Mouse (Mus musculus) thymus, postnatal 14 days (tissue): Measurements from ENCODE around the gene Snd1.

Source experiments
- DNase-seq: peaks from one replicate; pipeline ENCODE4 v3.0.0; 2021

The Snd1 gene

DNA sequence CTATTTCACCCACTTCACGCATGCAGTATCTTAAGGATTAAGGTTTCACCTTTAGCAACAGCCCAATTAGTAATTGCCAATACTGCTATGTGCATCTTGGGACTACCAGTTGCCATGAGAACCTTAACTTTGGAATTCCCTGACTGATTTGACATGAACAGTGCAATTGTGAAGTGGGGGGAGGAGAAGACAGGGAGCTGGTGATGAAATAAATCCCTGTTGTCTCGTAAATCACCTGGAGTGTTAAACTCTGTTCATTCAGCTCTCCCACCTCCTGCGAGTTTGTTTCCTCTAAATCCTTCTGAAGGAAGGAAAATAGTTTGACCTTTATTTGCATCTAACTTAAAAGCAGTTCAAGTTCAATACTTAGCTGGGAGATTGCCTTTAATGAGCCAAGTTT, 286.8 kb downstream of the Snd1 start:
- no peak for DNase-seq

DNA sequence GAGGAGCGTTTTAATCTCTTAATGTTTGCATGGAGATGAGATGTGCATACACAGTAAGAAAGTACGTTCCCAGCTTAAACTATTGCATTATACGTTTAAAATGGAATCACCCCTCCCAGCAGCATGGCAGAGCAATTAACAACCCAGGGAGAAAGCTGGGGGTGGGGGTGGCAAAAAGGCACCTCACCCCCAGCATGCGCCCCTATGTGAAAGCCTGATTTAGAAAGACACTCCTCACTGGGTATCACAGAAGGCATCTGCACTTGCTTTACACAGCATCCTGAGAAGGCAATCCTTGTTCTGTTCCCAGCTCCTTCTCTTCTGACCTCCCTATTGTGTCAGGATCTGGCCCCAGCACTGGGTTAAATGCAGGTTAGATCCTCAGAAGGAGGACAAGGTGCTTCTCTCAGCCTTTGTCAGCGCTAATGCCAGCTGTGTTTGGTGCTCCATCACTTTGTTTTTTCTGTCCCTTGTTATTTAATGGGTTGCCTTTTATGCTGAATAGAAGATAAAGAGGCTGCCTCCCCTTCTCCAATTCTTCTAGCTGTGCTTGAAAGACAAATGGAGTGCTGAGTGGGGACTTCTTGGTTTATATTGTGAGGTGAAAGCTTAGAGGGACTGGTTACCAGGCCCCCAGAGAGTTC, 287.3 kb downstream of the Snd1 start:
- DNase-seq = no peak

DNA sequence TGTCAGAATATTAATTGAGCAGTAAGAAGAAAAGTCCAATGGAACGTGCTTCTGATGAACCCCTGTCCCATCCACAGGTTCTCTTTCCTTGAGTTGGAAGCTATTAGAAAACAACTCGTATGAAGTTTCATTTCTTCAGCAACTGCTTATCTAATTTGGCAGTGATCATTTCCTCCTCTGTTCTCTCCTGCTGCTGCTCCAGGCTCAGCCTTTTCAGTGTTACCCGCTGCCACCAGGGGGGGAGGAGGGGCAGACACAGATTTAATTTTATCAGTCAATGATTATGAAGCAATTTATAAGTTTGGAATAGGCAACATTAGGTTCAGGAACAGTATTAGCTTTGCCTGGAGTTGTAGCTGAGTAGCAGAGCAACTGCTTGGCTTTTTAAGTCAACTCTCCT, 291.7 kb downstream of the Snd1 start:
- no peak for DNase-seq

- DNase-seq = no peak
Observed at GRCm38 (mm10) chr6:28767891-28768481, 293.0 kb downstream of the Snd1 start.

DNA sequence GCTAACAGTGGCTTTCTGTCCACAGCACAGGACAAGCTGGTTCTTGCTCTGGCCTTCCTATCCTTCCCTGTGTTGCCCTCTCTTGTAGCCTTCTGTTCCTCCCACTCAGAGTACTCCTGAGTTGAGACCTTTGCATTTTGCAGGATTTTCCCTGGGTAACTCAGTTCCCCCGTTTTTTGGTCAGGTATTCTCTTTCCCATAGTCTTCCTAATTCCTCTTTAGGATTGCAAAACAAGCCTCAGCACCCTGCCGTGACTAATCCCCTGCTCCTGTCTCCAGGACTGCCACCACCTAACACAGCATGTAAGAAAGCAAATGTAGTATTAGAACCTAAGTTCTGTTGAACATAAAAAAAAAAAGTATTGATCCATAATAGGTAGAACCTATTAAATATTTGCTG, 296.4 kb downstream of the Snd1 start:
- DNase-seq = no peak

DNA sequence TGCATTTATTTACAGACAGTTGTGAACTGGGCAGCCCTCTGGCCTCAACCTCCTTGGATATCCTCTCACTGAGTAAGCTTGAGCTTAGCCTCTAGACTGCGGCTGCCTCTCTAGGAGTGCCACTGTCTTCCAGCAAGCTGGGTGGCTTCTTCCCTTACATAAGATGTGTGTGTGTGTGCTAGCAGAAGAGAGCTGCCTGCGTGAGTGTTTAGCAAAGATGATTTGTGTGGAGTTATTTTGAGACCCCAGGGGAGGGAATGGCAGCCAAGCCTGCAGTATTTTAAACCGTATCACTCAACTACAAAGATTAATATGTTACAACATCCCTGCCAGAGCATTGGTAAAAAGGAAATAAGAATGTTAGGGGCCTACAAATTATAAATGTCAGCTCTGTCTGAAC, 306.8 kb downstream of the Snd1 start:
- no peak for DNase-seq

DNA sequence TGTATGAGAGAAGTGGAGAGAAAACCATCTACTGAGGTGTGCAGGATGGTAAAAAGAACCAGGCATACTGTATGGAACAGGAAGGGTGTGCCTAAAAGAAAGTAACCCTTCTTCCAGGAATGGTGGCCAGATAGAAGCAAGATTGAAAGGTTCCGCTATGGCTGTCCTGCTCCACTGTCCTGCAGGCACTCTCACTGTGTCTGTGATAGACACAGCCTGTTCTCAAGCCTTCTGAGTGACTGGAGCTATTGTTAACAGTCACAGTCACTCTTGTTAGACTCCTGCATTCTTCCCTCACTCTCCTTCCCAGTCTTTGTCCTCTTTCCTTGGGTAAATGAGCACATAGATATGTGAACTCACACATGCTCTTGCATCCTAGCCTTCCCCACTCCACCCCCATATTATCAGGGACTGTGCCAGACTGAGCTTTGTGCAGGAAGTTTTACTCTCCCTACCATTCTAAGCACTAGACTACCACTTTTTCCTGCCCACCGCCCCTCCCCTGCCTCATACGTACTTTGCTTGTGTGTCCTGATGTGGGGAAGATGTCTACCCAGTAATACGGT, 308.2 kb downstream of the Snd1 start:
- no peak for DNase-seq

GRCm38 (mm10) chr6:28783953-28784352, 309.0 kb downstream of the Snd1 start:
- no peak for DNase-seq

DNA sequence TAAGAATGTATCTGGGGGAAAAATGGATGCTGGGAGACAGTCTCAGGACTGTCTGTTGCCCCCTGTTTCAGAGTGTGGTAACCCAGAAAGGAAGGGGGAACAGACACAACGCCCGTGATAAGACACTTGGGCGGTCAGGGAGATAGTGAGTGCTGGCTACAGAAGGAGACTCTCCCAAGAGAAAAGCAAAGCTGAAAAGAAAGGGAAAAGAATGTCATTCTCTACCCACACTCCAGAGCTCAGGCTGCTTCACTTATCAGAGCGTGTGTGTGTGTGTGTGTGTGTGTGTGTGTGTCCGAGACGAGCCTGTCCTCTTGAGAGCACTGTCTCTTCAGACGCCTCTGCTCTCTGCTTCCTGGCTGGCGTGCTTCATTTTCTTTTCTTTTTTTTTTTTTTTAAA, 310.8 kb downstream of the Snd1 start:
- DNase-seq = no peak

- no peak for DNase-seq
Observed at GRCm38 (mm10) chr6:28787133-28787532, 312.2 kb downstream of the Snd1 start.

DNA sequence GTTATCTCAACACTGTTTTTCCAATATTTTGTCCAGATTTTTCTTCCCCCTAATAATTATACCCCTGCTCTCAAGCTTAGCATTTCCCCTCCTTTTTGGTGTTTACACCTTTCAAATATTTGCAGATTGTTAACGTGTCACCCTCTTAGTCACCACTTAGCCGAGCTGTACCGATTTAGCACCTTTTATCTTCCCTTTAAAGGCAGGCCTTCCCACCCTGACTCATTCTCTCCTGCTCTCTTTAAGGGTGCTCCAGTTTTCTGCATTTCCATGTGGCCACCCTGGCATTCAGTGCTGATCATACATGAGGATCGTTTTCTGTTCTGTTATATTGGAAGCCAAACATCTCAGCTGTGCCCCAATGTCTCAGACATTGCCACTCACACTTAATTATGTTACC, 314.7 kb downstream of the Snd1 start:
- no peak for DNase-seq

- no peak for DNase-seq
Observed at GRCm38 (mm10) chr6:28791183-28791582, 316.2 kb downstream of the Snd1 start.

- DNase-seq = peak; percentile 9
Observed at GRCm38 (mm10) chr6:28791809-28792208, 316.9 kb downstream of the Snd1 start.

GRCm38 (mm10) chr6:28795380-28795779, 320.4 kb downstream of the Snd1 start:
- no peak for DNase-seq

GRCm38 (mm10) chr6:28795792-28796515, 321.0 kb downstream of the Snd1 start:
- DNase-seq = no peak

- DNase-seq = no peak
Observed at GRCm38 (mm10) chr6:28799818-28800217, 324.9 kb downstream of the Snd1 start.

DNA sequence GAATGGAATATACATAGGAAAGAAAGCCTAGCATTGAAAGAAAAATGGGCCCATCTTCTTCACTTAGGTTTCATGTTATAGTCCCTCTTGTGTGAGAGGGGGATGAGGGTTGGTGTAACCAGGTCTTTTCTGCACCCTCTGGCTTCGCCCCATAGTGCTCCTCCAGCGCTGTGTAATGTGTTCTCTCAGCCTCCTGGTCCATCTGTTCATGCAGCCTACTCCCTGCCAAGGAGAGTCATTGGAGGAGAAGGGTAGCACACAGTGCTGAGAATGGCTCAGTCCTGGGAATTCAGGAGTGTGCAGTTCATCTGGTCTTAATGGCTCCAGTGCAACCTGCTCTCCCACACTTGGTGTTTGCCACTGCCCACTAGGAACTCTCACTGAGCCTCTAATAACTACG, 326.0 kb downstream of the Snd1 start:
- DNase-seq = no peak

DNA sequence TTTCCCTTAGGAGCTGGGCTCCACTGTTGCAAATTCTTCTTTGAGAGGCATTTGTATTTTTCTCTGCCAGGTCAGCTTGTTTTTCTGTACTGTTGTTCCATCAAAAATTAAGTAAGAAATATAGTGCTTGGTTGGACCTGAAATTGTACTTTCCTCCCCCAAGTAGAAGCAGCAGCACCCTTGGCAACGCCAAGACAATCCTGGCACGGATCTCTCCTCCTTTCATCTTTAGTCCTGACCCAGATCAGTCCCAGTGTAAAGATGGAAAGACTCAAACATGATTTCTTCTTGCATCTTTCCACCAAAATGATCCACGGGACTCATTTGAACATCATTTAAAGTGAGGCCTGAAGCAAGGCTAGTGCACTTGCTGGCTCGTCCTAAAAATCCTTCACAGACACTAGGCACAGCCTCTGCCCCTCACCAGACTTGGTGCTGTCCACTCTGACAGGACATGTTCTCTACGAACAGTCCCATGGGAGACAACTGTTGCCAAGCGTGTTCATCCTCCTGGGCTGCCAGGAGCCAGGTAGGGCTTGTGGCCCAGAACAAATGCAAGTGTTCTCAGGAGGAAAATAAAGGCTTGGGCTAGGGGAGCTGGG, 328.8 kb downstream of the Snd1 start:
- DNase-seq = no peak

- no peak for DNase-seq
Observed at GRCm38 (mm10) chr6:28804751-28805150, 329.8 kb downstream of the Snd1 start.

- no peak for DNase-seq
Observed at GRCm38 (mm10) chr6:28813057-28813456, 338.1 kb downstream of the Snd1 start.

DNA sequence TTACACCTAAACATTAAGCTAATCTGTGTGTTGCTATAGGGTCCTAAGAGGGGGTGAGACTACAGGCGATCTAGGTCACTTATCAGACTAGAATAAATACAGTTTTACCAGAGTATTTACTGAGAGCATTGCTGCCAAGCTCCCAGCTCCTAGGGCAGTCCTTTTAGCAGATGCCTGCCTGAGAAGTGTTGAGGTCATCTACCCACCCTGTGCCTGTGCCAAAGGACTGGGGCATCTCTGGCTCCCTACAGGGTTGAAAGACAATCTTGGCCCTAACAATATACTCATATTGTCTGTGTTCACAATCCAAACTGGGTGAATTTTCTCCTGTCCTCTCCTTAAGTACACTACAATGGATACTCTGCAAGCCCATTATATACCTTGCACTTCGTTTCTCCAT, 340.0 kb downstream of the Snd1 start:
- DNase-seq = no peak

- DNase-seq = no peak
Observed at GRCm38 (mm10) chr6:28817039-28817438, 342.1 kb downstream of the Snd1 start.

GRCm38 (mm10) chr6:28819509-28820358, 344.8 kb downstream of the Snd1 start:
- DNase-seq = no peak
